Mouse (Mus musculus): Measurements from ENCODE around the gene 4931406P16Rik. TPM values are rescaled to one million over a fixed set of nuclear protein-coding genes. Genes with fewer than 3 reads are reported as not detected.

4931406P16Rik gene
- polyA plus RNA-seq, 1 experiment from 2014 or later, result 32.8 TPM

DNA sequence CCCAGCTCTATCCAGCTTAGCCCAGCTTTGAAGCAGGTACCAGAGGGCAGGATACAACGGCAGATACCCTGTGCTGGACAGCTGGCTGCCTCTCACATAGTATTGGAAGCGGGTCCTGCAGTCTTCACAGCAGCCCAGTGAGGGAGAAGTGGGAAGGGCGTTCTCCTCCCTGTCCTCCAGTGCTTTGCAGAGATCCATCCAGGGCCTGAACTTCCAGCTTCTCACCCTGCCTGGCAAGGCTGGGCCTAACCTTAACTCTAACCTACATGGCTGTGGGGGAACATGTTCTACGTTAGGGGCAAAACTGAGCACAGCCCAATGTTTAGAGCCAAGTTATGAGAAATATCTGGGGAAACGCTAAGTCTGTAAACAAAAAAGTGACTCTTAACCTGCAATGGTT is 7.8 kb upstream of the 4931406P16Rik start:
- H3K4me2 ChIP-seq (ENCODE audit: low read depth, low read length), result no peak overlapping the region
- 64% methylated on average over 5 of the region's 5 CpGs for WGBS
- peaks cover 5% of the 10 kb centered on the region for H3K4me1 ChIP-seq (ENCODE audit: control insufficient read depth, insufficient read depth, low read length)
- H3K4me3 ChIP-seq (replicated peaks; ENCODE audit: low read length), result no peak overlapping the region
- H3K27ac ChIP-seq (ENCODE audit: low read length), result 0 out of 2 replicates have a peak overlapping the region, but pooled peaks have one; percentile 23
- no peaks in the 10 kb centered on the region for H3K27me3 ChIP-seq (ENCODE audit: control insufficient read depth, insufficient read depth, low read length)
- no peak overlapping the region for H3K9ac ChIP-seq (ENCODE audit: low read length)
- ATAC-seq (ENCODE audit: insufficient read depth, low FRiP score), result no peak
- H3K9me3 ChIP-seq (replicated peaks; ENCODE audit: control insufficient read depth, low read length), result 0 out of 2 replicates have a peak, but pooled peaks cover 4% of the 10 kb centered on the region
- H3K36me3 ChIP-seq (ENCODE audit: control insufficient read depth, insufficient read depth, low read length), result no peaks in the 10 kb centered on the region

DNA sequence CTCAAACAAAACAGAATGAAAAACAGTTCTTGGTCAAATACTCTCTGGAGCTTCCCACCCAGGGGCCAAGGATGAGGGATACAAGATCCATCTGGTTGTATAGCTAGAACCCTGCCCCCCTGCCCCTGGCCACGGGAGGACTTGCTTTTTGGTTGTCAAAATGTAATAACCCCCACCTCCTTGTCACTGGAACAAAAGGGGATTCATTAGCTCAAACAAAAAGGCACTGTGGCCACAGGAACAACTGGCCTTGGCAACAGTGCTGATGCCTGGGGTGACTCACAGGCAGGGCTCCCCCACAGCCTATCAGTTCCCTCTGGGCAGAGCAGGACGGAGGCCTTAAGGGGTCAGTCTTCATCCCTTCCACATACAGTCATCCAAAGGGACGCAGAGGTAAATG is 6.6 kb upstream of the 4931406P16Rik start:
- Histone ChIP-seq H3K36me3 (ENCODE audit: control insufficient read depth, insufficient read depth, low read length) (no peaks in the 10 kb centered on the region), H3K4me2 (ENCODE audit: low read depth, low read length) (no peak overlapping the region), H3K27ac (ENCODE audit: low read length) (peak overlapping the region; percentile 38), H3K27me3 (ENCODE audit: control insufficient read depth, insufficient read depth, low read length) (no peaks in the 10 kb centered on the region), H3K4me3 (replicated peaks; ENCODE audit: low read length) (no peak overlapping the region), H3K9me3 (replicated peaks; ENCODE audit: control insufficient read depth, low read length) (0 out of 2 replicates have a peak, but pooled peaks cover 4% of the 10 kb centered on the region), H3K9ac (ENCODE audit: low read length) (no peak overlapping the region), H3K4me1 (ENCODE audit: control insufficient read depth, insufficient read depth, low read length) (peaks cover 5% of the 10 kb centered on the region)
- 34% methylated on average over 3 of the region's 3 CpGs for WGBS
- ATAC-seq (ENCODE audit: insufficient read depth, low FRiP score), result no peak

DNA sequence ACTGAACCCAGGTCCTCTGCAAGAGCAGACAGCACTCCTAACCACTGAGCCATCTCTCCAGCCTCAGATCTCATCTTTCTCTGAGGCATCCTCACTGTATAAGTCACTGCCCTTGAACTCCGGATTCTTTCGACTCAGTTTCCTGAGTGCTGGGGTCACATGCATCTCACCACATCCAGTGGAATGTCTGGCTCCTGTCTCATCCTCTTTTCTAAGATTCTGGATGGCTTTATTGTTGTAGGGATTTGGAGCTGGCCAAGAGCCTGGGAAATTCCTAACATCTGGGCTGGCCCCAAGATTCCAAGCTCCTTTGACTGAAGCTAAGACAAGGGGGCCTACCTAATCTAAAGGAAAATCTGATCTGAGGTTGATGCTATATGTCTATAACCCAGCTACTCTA is 5.8 kb upstream of the 4931406P16Rik start:
- Histone ChIP-seq H3K9ac (ENCODE audit: low read length) (no peak overlapping the region), H3K4me2 (ENCODE audit: low read depth, low read length) (no peak overlapping the region), H3K9me3 (replicated peaks; ENCODE audit: control insufficient read depth, low read length) (0 out of 2 replicates have a peak, but pooled peaks cover 2% of the 10 kb centered on the region), H3K36me3 (ENCODE audit: control insufficient read depth, insufficient read depth, low read length) (no peaks in the 10 kb centered on the region), H3K4me1 (ENCODE audit: control insufficient read depth, insufficient read depth, low read length) (peaks cover 5% of the 10 kb centered on the region), H3K27ac (ENCODE audit: low read length) (peak overlapping the region; percentile 87), H3K4me3 (replicated peaks; ENCODE audit: low read length) (no peak overlapping the region), H3K27me3 (ENCODE audit: control insufficient read depth, insufficient read depth, low read length) (no peaks in the 10 kb centered on the region)
- no peak for ATAC-seq (ENCODE audit: insufficient read depth, low FRiP score)
- 61% methylated on average over 2 of the region's 2 CpGs for WGBS

DNA sequence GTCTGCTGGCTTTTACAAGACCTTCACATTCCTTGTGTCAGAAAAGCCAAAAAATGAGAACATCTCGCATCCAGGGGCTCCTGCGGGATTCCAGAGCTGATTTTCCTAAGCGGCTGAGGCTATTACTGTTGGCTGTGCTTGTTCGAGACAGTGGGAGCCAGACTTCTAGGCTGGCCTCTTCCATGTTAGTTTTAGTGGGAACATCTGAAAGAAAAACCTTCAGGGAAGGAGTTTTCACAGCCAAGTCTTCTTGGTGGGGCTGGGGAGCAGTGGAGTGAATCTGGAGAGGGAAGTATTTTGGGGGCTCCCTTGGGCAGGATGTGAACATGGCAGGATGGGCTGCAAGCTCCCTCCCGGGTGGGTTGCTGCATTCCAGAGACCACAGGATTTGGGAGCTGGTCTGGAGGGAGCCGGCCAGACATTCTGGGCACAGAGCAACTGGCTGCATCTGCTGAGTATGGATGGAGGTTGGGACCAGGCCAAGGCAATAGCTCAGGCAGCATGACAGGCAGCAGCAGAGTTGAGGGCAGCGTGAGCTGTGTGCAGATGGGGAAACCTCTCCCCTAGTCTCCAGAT is 4.6 kb upstream of the 4931406P16Rik start:
- Histone ChIP-seq H3K4me3 (replicated peaks; ENCODE audit: low read length) (no peak overlapping the region), H3K9ac (ENCODE audit: low read length) (no peak overlapping the region), H3K4me2 (ENCODE audit: low read depth, low read length) (no peak overlapping the region), H3K9me3 (replicated peaks; ENCODE audit: control insufficient read depth, low read length) (no peaks in the 10 kb centered on the region), H3K27me3 (ENCODE audit: control insufficient read depth, insufficient read depth, low read length) (no peaks in the 10 kb centered on the region), H3K36me3 (ENCODE audit: control insufficient read depth, insufficient read depth, low read length) (no peaks in the 10 kb centered on the region), H3K4me1 (ENCODE audit: control insufficient read depth, insufficient read depth, low read length) (peaks cover 5% of the 10 kb centered on the region), H3K27ac (ENCODE audit: low read length) (peak overlapping the region; percentile 87)
- 36% methylated on average over 7 of the region's 7 CpGs for WGBS
- ATAC-seq (ENCODE audit: insufficient read depth, low FRiP score), result peak; percentile 63; the same call in 1 of the 2 replicates

DNA sequence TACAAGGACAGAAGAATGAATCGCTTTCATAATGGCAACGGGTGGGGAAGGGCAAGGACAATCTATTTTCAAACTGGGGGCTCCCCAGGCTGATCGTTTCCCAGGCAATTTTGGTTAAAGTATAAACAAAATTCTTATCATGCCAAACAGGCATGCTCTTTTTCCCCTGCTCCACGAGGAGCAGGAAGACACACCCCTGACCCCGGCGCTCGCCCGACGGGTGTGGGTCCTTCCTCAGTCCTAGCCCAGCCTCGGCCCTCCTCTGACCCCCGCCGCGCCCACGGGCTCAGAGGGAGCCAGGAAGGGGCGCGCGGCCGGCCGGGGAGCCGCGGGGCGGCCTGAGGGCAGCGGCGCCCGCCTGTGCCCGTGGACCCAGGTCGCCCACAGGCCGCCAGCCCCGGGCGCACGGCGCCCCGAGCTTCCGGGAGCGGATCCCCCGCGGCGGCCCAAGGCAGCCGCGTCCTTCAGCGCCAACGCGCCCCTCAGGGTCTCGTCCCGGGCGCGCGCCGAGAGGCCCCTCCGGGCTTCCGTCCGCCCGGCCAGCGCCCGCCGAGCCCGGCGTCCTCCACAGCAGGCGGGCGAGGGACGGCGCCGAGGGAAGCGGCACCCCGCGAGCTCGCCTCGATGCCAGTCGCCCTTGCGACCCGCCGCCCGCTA is 437 bp downstream of the 4931406P16Rik start:
- Histone ChIP-seq H3K27ac (ENCODE audit: low read length) (peak overlapping the region; percentile 84), H3K9ac (ENCODE audit: low read length) (peak overlapping the region; percentile 97), H3K36me3 (ENCODE audit: control insufficient read depth, insufficient read depth, low read length) (no peaks in the 10 kb centered on the region), H3K27me3 (ENCODE audit: control insufficient read depth, insufficient read depth, low read length) (no peaks in the 10 kb centered on the region), H3K4me3 (replicated peaks; ENCODE audit: low read length) (peak overlapping the region; percentile 91), H3K4me1 (ENCODE audit: control insufficient read depth, insufficient read depth, low read length) (peaks cover 9% of the 10 kb centered on the region; the same call in 1 of the 2 replicates), H3K9me3 (replicated peaks; ENCODE audit: control insufficient read depth, low read length) (no peaks in the 10 kb centered on the region), H3K4me2 (ENCODE audit: low read depth, low read length) (peak overlapping the region; percentile 81)
- ATAC-seq (ENCODE audit: insufficient read depth, low FRiP score), result peak; percentile 84
- WGBS, result 0% methylated on average over 67 of the region's 73 CpGs

DNA sequence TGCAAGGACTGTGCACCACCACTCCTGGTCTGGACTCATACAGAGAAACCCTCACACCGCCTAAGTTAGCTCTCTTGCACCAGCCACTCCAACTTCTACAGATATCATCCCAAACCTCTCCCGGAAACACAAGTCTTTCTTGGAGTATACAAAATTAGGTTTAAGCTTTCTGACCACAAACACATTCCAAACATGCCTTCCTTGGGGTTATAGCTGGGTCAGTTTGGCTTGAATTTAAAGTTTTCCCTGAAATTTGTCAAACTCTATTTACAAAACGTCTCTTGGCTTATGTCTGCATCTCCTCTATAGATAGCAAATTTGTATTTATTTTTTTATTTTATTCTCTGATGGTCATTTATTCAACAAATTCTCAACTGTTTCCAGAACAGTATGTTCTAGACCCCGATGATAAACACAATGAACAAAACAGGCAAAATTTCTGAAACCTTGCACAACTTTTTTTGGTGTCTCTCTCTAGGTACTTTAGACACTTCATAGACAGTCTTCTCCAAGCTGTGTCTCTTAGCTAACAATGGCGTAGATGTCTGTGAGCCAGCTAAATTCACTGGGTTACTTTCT is 4.1 kb downstream of the 4931406P16Rik start:
- no peaks in the 10 kb centered on the region for H3K36me3 ChIP-seq (ENCODE audit: control insufficient read depth, insufficient read depth, low read length)
- H3K4me2 ChIP-seq (ENCODE audit: low read depth, low read length), result no peak overlapping the region
- no peak overlapping the region for H3K4me3 ChIP-seq (replicated peaks; ENCODE audit: low read length)
- 39% methylated on average over 5 of the region's 5 CpGs for WGBS
- peaks cover 16% of the 10 kb centered on the region for H3K4me1 ChIP-seq (ENCODE audit: control insufficient read depth, insufficient read depth, low read length)
- no peaks in the 10 kb centered on the region for H3K27me3 ChIP-seq (ENCODE audit: control insufficient read depth, insufficient read depth, low read length)
- no peak for ATAC-seq (ENCODE audit: insufficient read depth, low FRiP score)
- 0 out of 2 replicates have a peak overlapping the region, but pooled peaks have one; percentile 16 for H3K27ac ChIP-seq (ENCODE audit: low read length)
- H3K9me3 ChIP-seq (replicated peaks; ENCODE audit: control insufficient read depth, low read length), result no peaks in the 10 kb centered on the region
- H3K9ac ChIP-seq (ENCODE audit: low read length), result no peak overlapping the region

DNA sequence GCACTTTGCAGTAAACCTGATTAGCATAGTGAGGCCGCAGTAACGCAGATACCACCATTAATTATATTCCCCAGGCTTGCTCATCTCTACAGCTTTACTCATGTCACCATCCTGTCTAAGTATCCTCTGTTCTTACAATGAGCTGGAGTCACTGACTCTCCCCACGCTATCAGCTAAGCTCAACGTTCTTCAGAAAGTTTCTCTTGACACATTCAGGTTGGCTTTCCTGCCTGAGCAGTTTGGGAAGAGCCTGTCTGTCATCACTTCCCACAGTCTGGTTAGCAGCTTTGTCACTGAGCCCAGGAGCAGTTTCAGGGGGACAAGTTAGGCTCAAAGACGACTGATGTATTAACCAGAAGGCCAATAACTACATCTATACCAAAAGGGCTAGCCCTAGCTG is 4.8 kb downstream of the 4931406P16Rik start:
- 0 out of 2 replicates have a peak overlapping the region, but pooled peaks have one; percentile 16 for H3K27ac ChIP-seq (ENCODE audit: low read length)
- no peak overlapping the region for H3K9ac ChIP-seq (ENCODE audit: low read length)
- H3K36me3 ChIP-seq (ENCODE audit: control insufficient read depth, insufficient read depth, low read length), result no peaks in the 10 kb centered on the region
- H3K4me1 ChIP-seq (ENCODE audit: control insufficient read depth, insufficient read depth, low read length), result peaks cover 16% of the 10 kb centered on the region
- H3K27me3 ChIP-seq (ENCODE audit: control insufficient read depth, insufficient read depth, low read length), result no peaks in the 10 kb centered on the region
- 64% methylated on average over 5 of the region's 5 CpGs for WGBS
- no peaks in the 10 kb centered on the region for H3K9me3 ChIP-seq (replicated peaks; ENCODE audit: control insufficient read depth, low read length)
- no peak for ATAC-seq (ENCODE audit: insufficient read depth, low FRiP score)
- no peak overlapping the region for H3K4me3 ChIP-seq (replicated peaks; ENCODE audit: low read length)
- no peak overlapping the region for H3K4me2 ChIP-seq (ENCODE audit: low read depth, low read length)

DNA sequence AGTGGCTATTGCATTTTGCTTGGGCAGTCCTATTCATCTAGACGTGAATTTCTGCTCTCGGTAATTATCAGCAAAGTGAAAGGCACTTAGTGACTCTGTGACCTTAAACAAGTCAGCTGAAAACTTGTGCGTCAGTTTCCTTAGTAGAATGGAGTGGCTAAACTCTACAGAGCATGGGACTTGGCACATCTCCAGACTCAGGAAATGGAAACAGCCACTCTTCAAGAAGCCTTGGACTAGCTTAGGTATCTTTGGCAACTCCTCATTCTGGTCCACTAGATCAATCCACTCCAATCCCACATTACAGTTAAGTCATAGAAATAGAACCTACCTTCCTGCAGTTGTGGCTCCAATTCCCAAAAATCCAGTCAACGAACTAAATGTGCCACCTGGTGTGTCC is 7.9 kb downstream of the 4931406P16Rik start:
- no peaks in the 10 kb centered on the region for H3K36me3 ChIP-seq (ENCODE audit: control insufficient read depth, insufficient read depth, low read length)
- WGBS, result 40% methylated on average over 4 of the region's 4 CpGs
- H3K9ac ChIP-seq (ENCODE audit: low read length), result no peak overlapping the region
- peak overlapping the region; percentile 51; the same call in 1 of the 2 replicates for H3K27ac ChIP-seq (ENCODE audit: low read length)
- H3K27me3 ChIP-seq (ENCODE audit: control insufficient read depth, insufficient read depth, low read length), result no peaks in the 10 kb centered on the region
- no peaks in the 10 kb centered on the region for H3K9me3 ChIP-seq (replicated peaks; ENCODE audit: control insufficient read depth, low read length)
- ATAC-seq (ENCODE audit: insufficient read depth, low FRiP score), result no peak
- no peak overlapping the region for H3K4me3 ChIP-seq (replicated peaks; ENCODE audit: low read length)
- H3K4me2 ChIP-seq (ENCODE audit: low read depth, low read length), result no peak overlapping the region
- peaks cover 13% of the 10 kb centered on the region for H3K4me1 ChIP-seq (ENCODE audit: control insufficient read depth, insufficient read depth, low read length)

DNA sequence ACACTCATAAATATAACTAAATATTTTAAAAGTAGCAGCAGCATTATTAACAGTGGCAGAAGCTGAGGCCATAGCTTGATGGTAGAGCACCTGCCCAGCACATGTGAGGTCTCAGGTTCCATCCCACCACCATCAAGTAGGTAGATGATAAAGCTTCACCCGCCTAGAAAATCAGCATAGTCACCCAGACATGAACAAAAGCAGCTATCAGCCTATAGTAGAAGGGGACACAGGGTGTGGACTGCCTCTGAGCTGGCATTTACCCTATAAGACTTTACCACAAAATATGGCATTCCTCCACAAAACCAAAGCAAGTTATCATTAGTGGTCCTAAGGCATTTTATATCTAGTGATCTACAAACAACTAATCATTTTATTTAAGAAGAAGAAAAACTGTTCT is 10.7 kb downstream of the 4931406P16Rik start:
- peak overlapping the region; percentile 57 for H3K27ac ChIP-seq (ENCODE audit: low read length)
- WGBS, result 57% methylated on average over 1 of the region's 1 CpGs

More for the DNA sequence above, 10.7 kb downstream of the 4931406P16Rik start:
- Histone ChIP-seq H3K9me3 (replicated peaks; ENCODE audit: control insufficient read depth, low read length) (no peaks in the 10 kb centered on the region), H3K36me3 (ENCODE audit: control insufficient read depth, insufficient read depth, low read length) (no peaks in the 10 kb centered on the region), H3K9ac (ENCODE audit: low read length) (no peak overlapping the region), H3K4me1 (ENCODE audit: control insufficient read depth, insufficient read depth, low read length) (peaks cover 9% of the 10 kb centered on the region; the same call in 1 of the 2 replicates), H3K4me3 (replicated peaks; ENCODE audit: low read length) (no peak overlapping the region), H3K4me2 (ENCODE audit: low read depth, low read length) (0 out of 2 replicates have a peak overlapping the region, but pooled peaks have one; percentile 13), H3K27me3 (ENCODE audit: control insufficient read depth, insufficient read depth, low read length) (no peaks in the 10 kb centered on the region)
- ATAC-seq (ENCODE audit: insufficient read depth, low FRiP score), result no peak

Measured in stomach, embryonic 16.5 days (tissue).